Mouse (Mus musculus) ES-E14 (cell line): ENCODE data around the gene Tff2.

Experiments used
- CHD2 ChIP-seq: IDR thresholded peaks from 2 replicates; pipeline ENCODE4 v1.6.1; 2014; ENCODE audit warnings: mild to moderate bottlenecking, low read depth, low read length, inconsistent platforms
- MAFK ChIP-seq: IDR thresholded peaks from 2 replicates; pipeline ENCODE4 v1.6.1; 2014; ENCODE audit warnings: mild to moderate bottlenecking, low read depth, low read length, inconsistent platforms; ENCODE audit not compliant: insufficient read depth
- ZC3H11A ChIP-seq: IDR thresholded peaks from 2 replicates; pipeline ENCODE4 v1.6.1; 2012; ENCODE audit warnings: low read depth, mild to moderate bottlenecking, inconsistent platforms, low read length, borderline replicate concordance
- ZNF384 ChIP-seq: IDR thresholded peaks from 2 replicates; pipeline ENCODE4 v1.6.1; 2012; ENCODE audit warnings: low read depth, low read length, inconsistent platforms

- TF ChIP-seq ZC3H11A (no peak), MAFK (no peak), CHD2 (no peak), ZNF384 (no peak)
Observed at GRCm38 (mm10) chr17:31160291-31160690, 16.2 kb upstream of the Tff2 start.
